Mouse (Mus musculus) intestine, embryonic 14.5 days (tissue): ENCODE data around the gene Itpk1. TPM values are rescaled to one million over a fixed set of nuclear protein-coding genes. Genes with fewer than 3 reads are reported as not detected.

Experiments
- ATAC-seq: fragments of 200-750 bp; cut with Nextera tagmentation; replicated peaks from 2 replicates; pipeline ENCODE4 v1.8.0; 2017; ENCODE audit warnings: low read depth, moderate number of reproducible peaks, moderate TSS enrichment, moderate library complexity; ENCODE audit not compliant: low FRiP score, low TSS enrichment
- DNase-seq: peaks from one replicate; pipeline ENCODE4 v3.0.0-alpha.2; 2018; ENCODE audit warnings: low spot score
- H3K27ac ChIP-seq: fragments of 300-500 bp; sonication (generic); 2 replicates; pipeline ENCODE4 v1.5.1; 2014; ENCODE audit warnings: low read depth, mild to moderate bottlenecking, control low read depth
- H3K27me3 ChIP-seq: fragments of 300-500 bp; sonication (generic); replicated peaks from 2 replicates; pipeline ENCODE4 v1.6.1; 2014; ENCODE audit warnings: low read length, control low read depth; ENCODE audit not compliant: control insufficient read depth, insufficient read depth
- H3K36me3 ChIP-seq: fragments of 300-500 bp; sonication (generic); 2 replicates; pipeline ENCODE4 v1.6.1; 2014; ENCODE audit warnings: low read length, control low read depth; ENCODE audit not compliant: control insufficient read depth, insufficient read depth
- H3K4me1 ChIP-seq: fragments of 300-500 bp; sonication (generic); replicated peaks from 2 replicates; pipeline ENCODE4 v1.6.1; 2014; ENCODE audit warnings: low read length, control low read depth, mixed read lengths; ENCODE audit not compliant: control insufficient read depth, insufficient read depth
- H3K4me2 ChIP-seq: fragments of 300-500 bp; sonication (generic); 2 replicates; pipeline ENCODE4 v1.6.1; 2014; ENCODE audit warnings: low read length
- H3K4me3 ChIP-seq: fragments of 300-500 bp; sonication (generic); 2 replicates; pipeline ENCODE4 v1.5.1; 2014; ENCODE audit warnings: low read depth, low read length, control low read depth, mixed read lengths
- H3K9ac ChIP-seq: fragments of 300-500 bp; sonication (generic); 2 replicates; pipeline ENCODE4 v1.6.1; 2014; ENCODE audit warnings: mild to moderate bottlenecking, low read length
- H3K9me3 ChIP-seq: fragments of 300-500 bp; sonication (generic); 2 replicates; pipeline ENCODE4 v1.6.1; 2016; ENCODE audit warnings: low read length, control low read depth; ENCODE audit not compliant: control insufficient read depth
- WGBS: fragments of 180-500 bp; shearing (Covaris S2); extraction: QIAGEN DNeasy Blood & Tissue Kit; methylation state at CpG from one replicate; pipeline ENCODE4 v1.1.7; 2014; 5-methylcytosine and 5-hydroxymethylcytosine counted together
- polyA plus RNA-seq: library from polyadenylated mRNA; unstranded; fragments of >200 nt; fragmentation: Nextera tagmentation; extraction: Ambion mirVana; gene quantifications from 2 replicates; pipeline ENCODE4 v1.2.1, GENCODE M21; 2014

Gene Itpk1
- polyA plus RNA-seq, 1 experiment from 2014 or later: 31.5 TPM

DNA sequence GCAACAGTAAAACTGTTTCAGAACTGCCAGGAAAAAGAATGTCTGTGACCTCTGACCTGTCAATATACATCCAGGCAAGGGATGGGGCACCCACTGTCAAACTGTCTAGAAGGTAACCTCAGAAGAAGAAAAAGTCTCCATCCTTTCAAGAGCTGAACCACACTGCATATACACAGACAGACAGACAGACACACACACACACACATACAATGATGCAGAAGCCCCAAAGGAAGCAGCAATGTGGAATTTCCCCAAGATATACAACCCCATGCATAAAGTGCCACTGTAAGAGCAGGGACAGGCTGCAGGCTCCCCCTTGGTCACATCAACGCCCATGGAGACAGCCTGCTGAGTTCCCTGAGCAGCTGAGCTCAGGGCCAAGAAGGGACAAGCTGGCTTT lies 5.6 kb downstream of the Itpk1 start:
- no peak for ATAC-seq
- H3K9ac ChIP-seq: no peak overlapping the region
- 37% methylated on average over 1 of the region's 1 CpGs for WGBS
- no peak overlapping the region for H3K4me2 ChIP-seq
- no peaks in the 10 kb centered on the region for H3K36me3 ChIP-seq
- no peak overlapping the region for H3K4me3 ChIP-seq
- no peak overlapping the region for H3K27ac ChIP-seq
- no peak for DNase-seq
- H3K4me1 ChIP-seq: peaks cover 56% of the 10 kb centered on the region
- no peaks in the 10 kb centered on the region for H3K27me3 ChIP-seq
- H3K9me3 ChIP-seq: no peaks in the 10 kb centered on the region

DNA sequence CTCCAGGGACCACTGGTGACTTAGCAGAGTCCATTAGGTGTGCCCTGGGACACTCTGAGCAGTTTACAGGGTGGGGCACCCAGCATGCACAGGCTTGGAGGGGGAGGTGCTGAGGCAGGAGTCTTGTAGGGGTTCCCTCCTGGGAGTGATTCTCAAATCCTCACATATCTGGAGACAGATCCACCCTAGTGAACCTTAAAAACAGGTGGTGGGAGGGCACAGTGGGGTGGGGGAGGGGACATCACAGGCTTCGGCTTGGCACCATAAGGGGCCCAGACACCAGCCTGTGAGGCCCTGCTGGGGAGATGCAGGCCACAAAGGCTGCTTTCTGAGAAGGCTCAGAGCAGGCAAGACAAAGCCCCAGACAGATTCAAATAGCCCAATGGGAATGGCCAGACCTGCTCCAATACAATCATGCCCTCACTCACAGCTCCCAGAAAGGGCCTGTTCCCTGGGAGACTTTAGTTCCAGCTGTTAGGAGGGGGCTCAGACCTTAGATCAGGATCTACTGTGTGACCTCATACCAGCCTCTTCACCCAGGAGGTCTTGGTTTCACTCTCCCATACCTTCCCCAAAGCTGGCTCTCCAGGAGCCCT lies 6.5 kb downstream of the Itpk1 start:
- Histone ChIP-seq H3K4me2 (no peak overlapping the region), H3K4me3 (no peak overlapping the region), H3K27ac (no peak overlapping the region), H3K36me3 (no peaks in the 10 kb centered on the region), H3K27me3 (no peaks in the 10 kb centered on the region), H3K9me3 (no peaks in the 10 kb centered on the region), H3K4me1 (peaks cover 47% of the 10 kb centered on the region), H3K9ac (no peak overlapping the region)
- DNase-seq (no peak), ATAC-seq (no peak; the same call in 1 of the 2 replicates)
- 19% methylated on average over 1 of the region's 1 CpGs for WGBS

DNA sequence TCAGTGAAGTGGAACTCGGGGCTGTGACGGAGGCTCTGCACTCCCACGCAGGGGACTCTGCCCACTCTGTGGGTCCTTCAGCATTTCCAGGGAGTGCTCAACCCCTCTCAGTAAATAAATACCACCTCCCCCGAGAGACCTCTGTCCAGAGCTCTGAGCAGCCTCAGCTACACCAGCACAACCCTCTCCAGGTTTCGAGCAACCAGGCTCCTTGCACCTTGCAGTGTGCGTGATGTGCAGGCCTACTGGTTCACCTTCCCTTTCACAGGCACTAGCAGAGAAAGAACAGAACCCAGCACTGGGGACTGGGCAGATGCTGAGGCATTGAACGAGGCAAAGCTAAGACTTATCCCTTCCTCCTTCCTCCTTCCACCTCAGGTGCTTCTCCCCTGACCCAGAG lies 7.3 kb downstream of the Itpk1 start:
- H3K9ac ChIP-seq: no peak overlapping the region
- H3K36me3 ChIP-seq: no peaks in the 10 kb centered on the region
- H3K27ac ChIP-seq: no peak overlapping the region
- no peaks in the 10 kb centered on the region for H3K27me3 ChIP-seq
- DNase-seq (no peak), ATAC-seq (no peak)
- no peaks in the 10 kb centered on the region for H3K9me3 ChIP-seq
- no peak overlapping the region for H3K4me3 ChIP-seq
- WGBS: 69% methylated on average over 7 of the region's 7 CpGs
- peaks cover 45% of the 10 kb centered on the region for H3K4me1 ChIP-seq
- no peak overlapping the region for H3K4me2 ChIP-seq

DNA sequence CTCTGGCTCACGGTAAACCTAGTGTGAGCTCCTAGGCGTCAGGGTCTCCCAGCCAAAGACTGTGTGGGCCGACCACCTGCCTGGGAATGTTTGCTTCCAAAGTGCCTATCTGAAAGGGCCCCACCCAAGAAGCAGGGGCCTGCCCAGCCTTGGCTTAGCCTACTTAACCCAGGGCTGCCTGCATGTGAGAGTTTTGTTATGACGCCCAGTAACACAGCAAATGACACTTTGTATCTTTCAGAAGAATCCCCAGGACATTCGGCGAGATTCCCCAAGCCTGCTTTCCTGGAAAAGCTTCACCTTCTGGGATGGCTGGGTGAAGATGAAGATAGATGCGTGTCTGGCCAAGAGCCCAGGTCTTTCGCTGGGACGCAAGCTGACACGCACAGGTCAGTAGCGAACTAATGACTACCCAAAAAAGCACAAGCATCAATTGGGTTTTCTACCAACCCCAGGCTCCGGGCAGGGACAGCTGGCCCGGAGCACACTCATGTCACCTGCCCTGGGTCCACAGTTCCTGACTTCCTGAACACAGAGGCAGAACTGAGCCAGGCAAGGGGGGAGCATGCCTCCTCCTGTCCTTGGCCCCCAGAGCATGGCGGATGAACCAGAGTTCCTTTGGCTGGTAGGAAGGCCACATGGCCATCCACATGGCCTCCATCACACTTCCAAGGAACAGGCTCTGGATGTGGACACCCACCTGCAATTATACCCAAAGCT lies 7.9 kb downstream of the Itpk1 start:
- Histone ChIP-seq H3K4me3 (no peak overlapping the region), H3K27me3 (no peaks in the 10 kb centered on the region), H3K9me3 (no peaks in the 10 kb centered on the region), H3K4me2 (no peak overlapping the region), H3K9ac (no peak overlapping the region), H3K4me1 (peaks cover 40% of the 10 kb centered on the region), H3K27ac (no peak overlapping the region), H3K36me3 (no peaks in the 10 kb centered on the region)
- WGBS: 84% methylated on average over 14 of the region's 14 CpGs
- ATAC-seq (no peak), DNase-seq (no peak)

DNA sequence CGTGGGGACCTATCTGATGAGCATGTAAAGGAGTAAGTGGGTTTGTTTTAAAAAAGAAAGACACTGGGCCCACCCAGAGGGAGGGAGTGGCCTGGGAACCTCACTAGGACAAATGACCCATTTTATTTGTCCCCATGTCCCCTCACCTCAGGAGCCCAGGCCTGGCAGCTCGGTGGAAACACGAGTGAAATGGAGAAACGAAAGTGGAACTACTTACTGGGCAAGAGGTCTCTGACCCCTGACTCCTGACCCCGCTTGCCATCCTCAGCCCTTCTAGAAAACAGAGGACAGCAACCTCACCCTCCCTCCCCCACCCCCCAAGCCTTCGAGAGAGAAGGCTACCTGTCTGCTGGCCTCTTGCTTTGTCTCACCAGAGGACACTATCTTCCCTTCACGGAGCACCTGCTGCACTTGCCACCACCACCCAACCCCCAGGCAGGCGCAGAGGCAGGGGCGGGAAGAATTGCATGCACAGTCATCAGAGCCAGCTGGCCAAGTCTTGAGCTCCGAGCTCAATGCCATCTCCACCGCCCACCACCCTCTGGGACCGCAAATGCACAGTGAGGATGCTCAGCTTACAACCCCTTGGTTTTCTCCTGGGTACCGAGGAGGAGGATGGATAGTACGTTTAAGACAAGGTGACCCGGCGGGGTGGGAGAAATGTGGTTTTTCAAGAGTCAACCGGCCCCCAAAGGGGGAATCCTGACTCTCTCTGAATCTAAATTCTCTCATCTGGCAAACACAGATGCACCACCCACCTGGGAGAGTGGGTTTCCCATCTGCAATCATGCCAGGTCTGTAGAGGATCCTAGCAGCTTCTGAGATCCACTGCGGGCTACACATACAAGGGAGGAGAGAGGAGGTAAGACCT lies 9.1 kb downstream of the Itpk1 start:
- Histone ChIP-seq H3K36me3 (no peaks in the 10 kb centered on the region), H3K27ac (no peak overlapping the region), H3K4me2 (no peak overlapping the region), H3K4me3 (no peak overlapping the region), H3K27me3 (no peaks in the 10 kb centered on the region), H3K9ac (no peak overlapping the region), H3K4me1 (peaks cover 46% of the 10 kb centered on the region), H3K9me3 (no peaks in the 10 kb centered on the region)
- no peak for DNase-seq
- no peak for ATAC-seq
- WGBS: 70% methylated on average over 18 of the region's 18 CpGs

DNA sequence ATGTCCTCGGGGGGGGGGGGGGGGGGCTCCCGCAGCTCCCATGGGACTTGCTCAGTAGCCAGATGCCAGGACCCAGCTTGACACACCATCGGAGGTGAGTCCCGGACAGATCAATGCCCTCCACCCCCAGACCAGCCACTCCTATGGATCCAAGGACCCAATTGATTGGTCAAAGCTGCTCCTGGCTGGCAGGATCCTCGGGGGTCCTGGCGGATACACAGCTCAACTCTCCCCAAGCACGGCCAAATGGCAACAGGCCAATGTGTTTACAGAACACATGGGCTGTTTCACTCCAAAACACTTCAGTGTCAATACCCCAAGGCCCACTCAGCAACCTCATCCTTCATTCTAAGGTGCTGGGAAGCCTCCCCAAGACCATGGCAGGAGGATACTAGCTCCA lies 13.0 kb downstream of the Itpk1 start:
- no peak overlapping the region for H3K9ac ChIP-seq
- 67% methylated on average over 6 of the region's 7 CpGs for WGBS
- no peak for ATAC-seq
- no peak overlapping the region for H3K4me2 ChIP-seq
- H3K4me3 ChIP-seq: no peak overlapping the region
- H3K36me3 ChIP-seq: no peaks in the 10 kb centered on the region
- no peaks in the 10 kb centered on the region for H3K9me3 ChIP-seq
- H3K27ac ChIP-seq: no peak overlapping the region
- H3K27me3 ChIP-seq: no peaks in the 10 kb centered on the region
- H3K4me1 ChIP-seq: peaks cover 19% of the 10 kb centered on the region
- no peak for DNase-seq

DNA sequence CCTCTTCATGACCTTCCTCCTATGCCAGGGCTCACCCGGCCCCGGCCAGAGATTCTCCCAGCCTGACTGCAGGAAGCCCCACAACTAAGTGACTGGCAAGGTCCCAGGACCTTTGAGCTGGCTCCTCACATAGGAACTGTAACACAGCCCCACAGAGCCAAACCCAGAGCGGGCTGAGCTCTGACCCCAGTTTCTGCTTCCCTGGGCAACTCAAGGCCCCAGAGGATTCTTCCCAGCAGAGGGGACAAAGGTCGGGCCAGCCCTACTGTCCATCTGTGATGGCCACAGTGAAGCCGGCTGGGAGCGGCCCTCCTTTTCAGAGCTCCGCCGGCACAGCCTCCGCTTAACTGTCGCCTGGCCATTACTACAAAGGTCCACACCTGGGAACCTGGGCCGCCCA lies 13.6 kb downstream of the Itpk1 start:
- no peaks in the 10 kb centered on the region for H3K36me3 ChIP-seq
- no peaks in the 10 kb centered on the region for H3K9me3 ChIP-seq
- ATAC-seq (no peak), DNase-seq (no peak)
- H3K9ac ChIP-seq: no peak overlapping the region
- H3K4me2 ChIP-seq: no peak overlapping the region
- H3K4me3 ChIP-seq: no peak overlapping the region
- H3K27me3 ChIP-seq: no peaks in the 10 kb centered on the region
- WGBS: 52% methylated on average over 11 of the region's 11 CpGs
- no peak overlapping the region for H3K27ac ChIP-seq
- H3K4me1 ChIP-seq: peaks cover 13% of the 10 kb centered on the region

DNA sequence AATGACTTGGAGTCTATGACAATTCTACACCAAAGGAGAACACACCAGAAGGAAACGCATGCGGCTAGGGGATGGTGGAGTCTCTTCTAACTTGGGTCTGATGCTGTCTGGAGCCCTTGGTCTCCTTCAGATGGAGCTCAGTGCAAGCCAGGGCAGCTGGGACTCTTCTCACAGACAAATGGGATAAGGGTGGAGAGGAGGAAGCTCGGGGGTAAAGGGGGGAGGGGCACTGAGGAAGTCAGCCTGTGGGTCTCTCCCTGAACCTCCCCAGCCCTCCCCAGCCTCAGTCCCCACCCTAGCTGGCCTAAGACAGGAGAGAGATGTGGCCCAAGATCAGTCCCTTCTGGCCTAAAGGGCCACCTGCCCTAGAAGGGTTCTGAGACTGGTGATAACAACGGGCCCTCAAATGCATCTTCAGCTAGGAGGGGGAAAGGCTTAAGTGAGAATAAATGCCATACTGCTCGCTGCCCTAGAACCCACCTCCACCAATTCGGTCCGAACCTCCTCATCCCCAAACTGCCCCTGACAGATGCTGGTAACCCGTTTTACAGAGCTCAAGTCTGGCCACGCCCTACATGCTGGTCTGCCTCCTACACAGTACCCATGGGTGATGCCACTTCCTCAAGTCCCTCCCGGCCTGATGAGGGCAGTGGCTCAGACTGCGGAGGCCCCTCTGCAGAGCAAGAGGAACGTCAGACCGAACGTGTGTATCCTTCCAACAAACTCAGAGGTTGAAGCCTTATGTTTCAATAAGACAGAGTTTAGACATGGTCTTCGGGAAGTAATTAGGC lies 14.8 kb downstream of the Itpk1 start:
- no peaks in the 10 kb centered on the region for H3K36me3 ChIP-seq
- H3K9ac ChIP-seq: no peak overlapping the region
- WGBS: 78% methylated on average over 15 of the region's 15 CpGs
- ATAC-seq: 0 out of 2 replicates have a peak, but pooled peaks have one; percentile 9
- no peaks in the 10 kb centered on the region for H3K27me3 ChIP-seq
- no peak overlapping the region for H3K4me3 ChIP-seq
- peaks cover 22% of the 10 kb centered on the region for H3K4me1 ChIP-seq
- H3K27ac ChIP-seq: no peak overlapping the region
- H3K9me3 ChIP-seq: no peaks in the 10 kb centered on the region
- no peak overlapping the region for H3K4me2 ChIP-seq
- DNase-seq: no peak
